Mouse (Mus musculus) lung, postnatal 0 days (tissue): ENCODE measurements around the gene Prkca.

Source experiments
- CTCF ChIP-seq: IDR thresholded peaks from 2 replicates; pipeline ENCODE4 v1.5.1; 2016; ENCODE audit warnings: antibody characterized with exemption, mild to moderate bottlenecking
- EP300 ChIP-seq: IDR thresholded peaks from 2 replicates; pipeline ENCODE4 v1.6.1; 2016; ENCODE audit warnings: antibody characterized with exemption, mild to moderate bottlenecking, control low read depth

DNA sequence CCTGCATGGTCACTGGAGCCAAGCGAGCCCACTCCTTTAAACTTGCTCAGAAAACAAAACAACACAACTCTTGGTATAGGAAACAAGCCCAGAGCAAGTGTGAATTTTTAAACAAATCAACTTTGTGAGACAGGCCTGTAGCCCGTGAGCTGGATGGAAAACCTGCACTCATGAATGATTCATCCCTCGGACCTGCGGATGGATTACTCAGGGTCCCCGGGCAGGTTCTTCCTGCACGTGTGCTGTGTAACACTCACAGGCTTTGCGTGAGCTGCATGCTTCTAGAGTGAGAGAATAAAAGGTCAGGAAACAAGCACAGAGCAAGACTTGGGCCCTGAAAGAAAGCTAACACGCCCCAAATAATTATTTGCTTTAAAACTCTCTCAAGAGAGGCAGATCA lies 126.7 kb downstream of the Prkca start:
- TF ChIP-seq CTCF: no peak
- no peak for TF ChIP-seq EP300
